Mouse (Mus musculus) liver, adult 2 months (tissue): Measurements from ENCODE around the gene Atp6v1a. TPM values are rescaled to one million over a fixed set of nuclear protein-coding genes. Genes with fewer than 3 reads are reported as not detected.

Source experiments
- DNase-seq: peaks from one replicate; pipeline ENCODE4 v3.0.0-alpha.2; 2011; ENCODE audit warnings: low read depth, low spot score; ENCODE audit errors: extremely low read depth
- H3K27ac ChIP-seq: fragments of 200-500 bp; replicated peaks from 2 replicates; pipeline ENCODE4 v1.5.1; 2012; ENCODE audit warnings: low read depth, mild to moderate bottlenecking, control low read depth, inconsistent platforms, low read length; ENCODE audit not compliant: insufficient read depth
- H3K27me3 ChIP-seq: fragments of 200-500 bp; 2 replicates; pipeline ENCODE4 v1.6.1; 2012; ENCODE audit warnings: mild to moderate bottlenecking, moderate library complexity, low read length, inconsistent platforms; ENCODE audit not compliant: control insufficient read depth, insufficient read depth
- H3K36me3 ChIP-seq: fragments of 200-500 bp; 2 replicates; pipeline ENCODE4 v1.6.1; 2012; ENCODE audit warnings: low read length, inconsistent platforms; ENCODE audit not compliant: control insufficient read depth, insufficient read depth
- H3K4me1 ChIP-seq: fragments of 200-500 bp; 2 replicates; pipeline ENCODE4 v1.6.1; 2011; ENCODE audit warnings: low read length; ENCODE audit not compliant: control insufficient read depth, insufficient read depth
- H3K4me3 ChIP-seq: fragments of 200-500 bp; 2 replicates; pipeline ENCODE4 v1.5.1; 2011; ENCODE audit warnings: low read depth, mild to moderate bottlenecking, control low read depth, low read length, moderate library complexity; ENCODE audit not compliant: insufficient read depth
- H3K79me2 ChIP-seq: fragments of 200-500 bp; 2 replicates; pipeline ENCODE4 v1.6.1; 2012; ENCODE audit warnings: inconsistent platforms, mild to moderate bottlenecking, low read length, moderate library complexity; ENCODE audit not compliant: control insufficient read depth, insufficient read depth
- H3K9ac ChIP-seq: fragments of 200-500 bp; 2 replicates; pipeline ENCODE4 v1.6.1; 2012; ENCODE audit warnings: low read depth, mild to moderate bottlenecking, control low read depth, inconsistent platforms, low read length
- CTCF ChIP-seq: fragments of 200-500 bp; IDR thresholded peaks from 2 replicates; pipeline ENCODE4 v1.5.1; 2011; ENCODE audit warnings: low read depth, low read length, control low read depth
- POLR2A ChIP-seq: fragments of 200-500 bp; IDR thresholded peaks from 2 replicates; pipeline ENCODE4 v1.6.1; 2011; ENCODE audit warnings: low read length, control low read depth; ENCODE audit not compliant: insufficient read depth; ENCODE audit errors: extremely low read depth
- WGBS: fragments of 180-500 bp; shearing (Covaris S2); methylation state at CpG from one replicate; pipeline ENCODE4 v1.1.7; 2018; 5-methylcytosine and 5-hydroxymethylcytosine counted together
- polyA plus RNA-seq: library from polyadenylated mRNA; depleted of rRNA; stranded (reverse); fragments of >200 nt; gene quantifications from 2 replicates; pipeline ENCODE4 v1.2.3, GENCODE M21; 2012
- total RNA-seq: library from RNA; depleted of rRNA; stranded (reverse); fragments of >200 nt; gene quantifications from 2 replicates; pipeline ENCODE4 v1.2.3, GENCODE M21; 2014

The Atp6v1a gene
- total and polyA plus RNA-seq, 2 experiments: 11.9 to 39.2 TPM

GRCm38 (mm10) chr16:44133187-44133586 lies 6.3 kb downstream of the Atp6v1a start:
- Histone ChIP-seq H3K79me2 (peaks cover 6% of the 10 kb centered on the region; the same call in 1 of the 2 replicates), H3K36me3 (no peaks in the 10 kb centered on the region), H3K4me1 (peaks cover 10% of the 10 kb centered on the region), H3K9ac (no peak overlapping the region), H3K4me3 (no peak overlapping the region), H3K27ac (no peak overlapping the region), H3K27me3 (no peaks in the 10 kb centered on the region)
- WGBS: 87% methylated on average over 3 of the region's 3 CpGs
- no peak for DNase-seq
- no peak for TF ChIP-seq CTCF
- TF ChIP-seq POLR2A: no peak

DNA sequence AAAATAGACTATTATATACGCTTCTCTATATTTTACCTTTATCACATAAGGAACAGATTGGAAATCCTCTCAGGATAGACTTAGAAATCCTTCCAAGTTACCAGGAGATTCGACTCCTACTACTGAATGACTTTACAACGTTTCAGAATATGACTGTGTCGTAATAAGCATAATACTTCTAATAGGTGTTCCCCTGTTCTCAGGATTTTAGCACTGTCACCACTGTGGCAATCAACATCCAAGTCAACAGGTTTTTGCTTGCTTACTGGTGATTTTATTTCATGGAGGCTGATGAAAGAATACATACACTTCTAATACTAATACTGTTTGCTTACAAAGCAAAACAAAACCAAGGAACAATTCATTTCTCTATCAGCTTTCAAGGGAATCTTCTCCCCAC lies 7.2 kb downstream of the Atp6v1a start:
- H3K36me3 ChIP-seq: no peaks in the 10 kb centered on the region
- no peak for TF ChIP-seq POLR2A
- TF ChIP-seq CTCF: no peak

GRCm38 (mm10) chr16:44126437-44126836 lies 13.1 kb downstream of the Atp6v1a start:
- H3K27ac ChIP-seq: no peak overlapping the region
- no peaks in the 10 kb centered on the region; the same call in 1 of the 2 replicates for H3K4me1 ChIP-seq
- no peak overlapping the region for H3K4me3 ChIP-seq
- H3K9ac ChIP-seq: no peak overlapping the region
- DNase-seq: no peak
- TF ChIP-seq CTCF (no peak), POLR2A (no peak)
- no peaks in the 10 kb centered on the region for H3K27me3 ChIP-seq
- H3K79me2 ChIP-seq: peaks cover 18% of the 10 kb centered on the region; the same call in 1 of the 2 replicates
- 71% methylated on average over 4 of the region's 4 CpGs for WGBS
- no peaks in the 10 kb centered on the region for H3K36me3 ChIP-seq

More for the DNA sequence above, 7.2 kb downstream of the Atp6v1a start:
- H3K27ac ChIP-seq: no peak overlapping the region
- H3K79me2 ChIP-seq: peaks cover 7% of the 10 kb centered on the region; the same call in 1 of the 2 replicates
- peaks cover 10% of the 10 kb centered on the region for H3K4me1 ChIP-seq
- no peak overlapping the region for H3K9ac ChIP-seq
- no peak overlapping the region for H3K4me3 ChIP-seq
- no peak for DNase-seq
- H3K27me3 ChIP-seq: no peaks in the 10 kb centered on the region
- WGBS: 50% methylated on average over 4 of the region's 4 CpGs

GRCm38 (mm10) chr16:44125436-44125835 lies 14.1 kb downstream of the Atp6v1a start:
- H3K4me3 ChIP-seq: no peak overlapping the region
- H3K27ac ChIP-seq: no peak overlapping the region
- no peaks in the 10 kb centered on the region for H3K27me3 ChIP-seq
- 97% methylated on average over 2 of the region's 2 CpGs for WGBS
- no peak for DNase-seq
- H3K4me1 ChIP-seq: no peaks in the 10 kb centered on the region; the same call in 1 of the 2 replicates
- peaks cover 18% of the 10 kb centered on the region; the same call in 1 of the 2 replicates for H3K79me2 ChIP-seq
- TF ChIP-seq CTCF (no peak), POLR2A (no peak)
- no peaks in the 10 kb centered on the region for H3K36me3 ChIP-seq
- H3K9ac ChIP-seq: no peak overlapping the region

GRCm38 (mm10) chr16:44124713-44125112 lies 14.8 kb downstream of the Atp6v1a start:
- H3K9ac ChIP-seq: no peak overlapping the region
- WGBS: 71% methylated on average over 1 of the region's 1 CpGs
- peaks cover 18% of the 10 kb centered on the region; the same call in 1 of the 2 replicates for H3K79me2 ChIP-seq
- TF ChIP-seq CTCF (no peak), POLR2A (no peak)
- no peaks in the 10 kb centered on the region for H3K27me3 ChIP-seq
- no peaks in the 10 kb centered on the region; the same call in 1 of the 2 replicates for H3K4me1 ChIP-seq
- no peak overlapping the region for H3K27ac ChIP-seq
- H3K36me3 ChIP-seq: no peaks in the 10 kb centered on the region
- H3K4me3 ChIP-seq: no peak overlapping the region
- no peak for DNase-seq

DNA sequence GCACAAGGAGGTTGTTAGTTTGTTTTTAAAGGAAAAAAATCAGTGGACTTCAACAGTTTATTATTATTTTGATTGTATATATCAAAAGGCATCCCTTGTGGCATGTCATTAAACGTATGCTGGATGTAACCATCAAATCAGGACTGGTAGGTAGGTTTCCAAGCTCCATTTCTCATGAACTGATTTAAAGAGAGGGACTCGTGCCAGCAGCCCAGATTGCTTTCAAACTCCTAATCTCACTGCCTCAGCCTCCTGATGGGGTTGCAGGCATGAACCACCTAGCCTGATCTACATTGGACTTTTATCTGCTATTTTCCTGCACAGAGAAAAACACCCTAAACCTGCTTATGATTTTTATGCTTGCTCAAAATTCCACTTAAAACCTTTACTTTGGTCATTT lies 15.7 kb downstream of the Atp6v1a start:
- no peak overlapping the region for H3K27ac ChIP-seq
- no peak for DNase-seq
- H3K79me2 ChIP-seq: peaks cover 18% of the 10 kb centered on the region; the same call in 1 of the 2 replicates
- no peaks in the 10 kb centered on the region for H3K27me3 ChIP-seq
- 92% methylated on average over 2 of the region's 2 CpGs for WGBS
- H3K9ac ChIP-seq: no peak overlapping the region
- no peaks in the 10 kb centered on the region; the same call in 1 of the 2 replicates for H3K4me1 ChIP-seq
- TF ChIP-seq POLR2A (no peak), CTCF (no peak)
- no peak overlapping the region for H3K4me3 ChIP-seq
- H3K36me3 ChIP-seq: no peaks in the 10 kb centered on the region
